Mouse (Mus musculus): Measurements from ENCODE around the gene Mpp6.

GRCm38 (mm10) chr6:50215986-50216385 is 105.9 kb downstream of the Mpp6 start:
- TF ChIP-seq GATA1 (IDR thresholded peaks at IDR 0.05; ENCODE audit: low read length) (no peak), TAL1 (IDR thresholded peaks at IDR 0.05; ENCODE audit: low read length) (no peak)

All from erythroblast, embryonic 14.5 days (primary cell).